Mouse (Mus musculus) adrenal gland, postnatal 25 days (tissue): ENCODE measurements around the gene Nfix. TPM values are rescaled to one million over a fixed set of nuclear protein-coding genes. Genes with fewer than 3 reads are reported as not detected.
"Not testable (repeated sequence)": the region's sequence is repeated elsewhere in the genome, so short reads cannot be mapped to it uniquely, and the experiment has no call there.

Experiments used
- DNase-seq: peaks from one replicate; pipeline ENCODE4 v3.0.0; 2021; ENCODE audit warnings: mixed read lengths
- total RNA-seq: library from RNA; stranded (reverse); gene quantifications from 2 replicates; pipeline ENCODE4 v1.2.3, GENCODE M21; 2021

Nfix gene
- total RNA-seq, 1 experiment from 2014 or later = 111 TPM

DNA sequence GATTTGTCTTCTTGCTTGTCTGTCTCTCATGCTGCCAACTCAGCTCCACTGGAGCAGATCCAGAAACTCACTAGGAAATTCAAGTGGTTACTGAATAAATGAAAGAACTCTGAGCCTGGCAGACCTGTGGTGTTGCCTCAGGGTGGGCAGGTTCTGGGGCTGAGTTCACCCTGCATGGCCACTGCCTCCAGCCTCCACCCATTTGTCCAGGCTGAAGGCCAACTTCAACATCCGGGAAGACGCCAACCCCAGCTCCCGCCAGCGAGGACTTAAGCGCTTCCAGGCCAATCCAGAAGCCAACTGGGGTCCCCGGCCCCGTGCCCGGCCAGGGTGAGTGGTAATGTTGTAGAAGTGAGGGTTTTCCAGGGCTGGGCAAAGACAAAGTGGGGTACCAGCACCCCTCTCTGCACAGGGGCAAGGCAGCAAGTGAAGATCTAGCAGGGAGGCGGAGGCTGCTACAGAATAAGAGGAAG lies 101.2 kb downstream of the Nfix start:
- peak; percentile 45 for DNase-seq

DNA sequence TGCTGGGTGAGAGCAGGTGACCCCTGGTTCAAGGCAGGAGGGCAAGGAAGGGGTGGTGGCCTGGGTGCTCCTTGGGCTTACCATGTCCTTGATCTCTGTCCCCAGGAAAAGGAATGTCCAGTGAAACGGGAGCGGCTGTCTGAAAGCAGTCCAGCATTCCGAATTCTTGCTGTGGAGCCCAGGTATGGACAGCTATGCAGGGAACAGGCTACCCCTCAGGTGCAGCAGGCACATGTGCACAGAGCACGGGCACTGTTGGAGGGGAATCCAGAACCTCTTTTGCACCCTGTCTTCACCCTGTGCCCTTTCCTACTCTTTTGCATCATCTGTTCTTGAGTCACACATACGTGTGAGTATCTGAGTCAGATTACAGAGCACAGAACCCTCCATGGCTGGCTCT lies 101.9 kb downstream of the Nfix start:
- DNase-seq = no peak

DNA sequence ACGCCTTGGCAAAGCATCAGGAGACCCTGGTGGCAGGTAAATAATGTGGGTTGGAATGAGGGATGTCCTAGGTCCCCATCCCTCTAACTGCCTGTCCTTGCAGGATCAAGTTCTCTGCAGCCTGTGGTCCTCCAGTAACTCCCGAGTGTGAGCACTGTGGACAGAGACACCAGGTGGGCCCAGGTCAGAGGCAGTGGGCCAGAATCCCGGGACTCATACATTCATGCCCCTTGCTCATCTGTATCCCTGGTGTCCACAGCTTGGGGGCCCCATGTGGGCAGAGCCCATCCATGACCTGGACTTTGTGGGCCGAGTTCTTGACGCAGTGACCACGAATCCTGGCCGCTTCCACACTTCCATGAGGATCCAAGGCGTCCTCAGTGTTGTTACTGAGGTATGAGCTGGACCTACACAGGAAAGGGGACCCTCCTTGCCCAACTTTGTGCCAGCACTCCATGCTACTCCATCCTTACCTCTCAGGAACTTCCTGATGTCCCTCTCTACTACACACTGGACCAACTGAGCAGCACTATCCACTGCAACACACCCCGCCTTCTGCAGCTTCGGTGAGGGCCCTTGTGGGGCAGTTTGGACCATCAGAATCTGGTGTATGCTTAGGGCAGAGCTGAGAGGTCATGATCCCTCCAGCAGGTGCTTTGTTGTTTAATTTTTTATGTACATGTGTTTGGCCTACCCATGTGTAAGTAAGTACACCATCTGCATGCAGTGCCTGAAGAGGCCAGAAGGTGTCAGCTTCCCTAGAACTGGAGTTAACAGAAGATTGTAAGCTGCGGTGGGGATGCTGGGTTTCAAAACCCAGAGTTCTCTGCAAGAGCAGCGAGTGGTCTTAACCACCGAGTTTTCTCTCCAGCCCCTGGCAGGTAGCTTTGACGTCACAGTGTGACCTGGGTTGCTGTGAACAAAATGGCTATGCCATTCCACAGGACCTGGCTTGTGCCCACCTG lies 102.7 kb downstream of the Nfix start:
- DNase-seq = no peak

DNA sequence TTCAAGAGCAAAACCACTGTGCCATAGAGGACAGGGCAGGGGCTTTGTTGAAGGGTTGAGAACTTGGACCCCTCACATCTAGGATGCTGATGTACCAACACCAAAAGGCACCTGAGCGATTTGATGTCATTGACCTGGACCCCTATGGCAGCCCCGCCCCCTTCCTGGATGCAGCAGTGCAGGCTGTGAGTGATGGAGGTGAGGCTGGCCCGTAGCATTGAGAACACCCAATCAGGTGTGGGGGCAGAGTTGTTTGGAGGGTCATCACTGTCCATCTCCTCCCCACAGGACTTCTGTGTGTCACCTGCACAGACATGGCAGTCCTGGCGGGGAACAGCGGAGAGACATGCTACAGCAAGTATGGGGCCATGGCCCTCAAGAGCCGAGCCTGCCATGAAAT lies 105.0 kb downstream of the Nfix start:
- DNase-seq = no peak

DNA sequence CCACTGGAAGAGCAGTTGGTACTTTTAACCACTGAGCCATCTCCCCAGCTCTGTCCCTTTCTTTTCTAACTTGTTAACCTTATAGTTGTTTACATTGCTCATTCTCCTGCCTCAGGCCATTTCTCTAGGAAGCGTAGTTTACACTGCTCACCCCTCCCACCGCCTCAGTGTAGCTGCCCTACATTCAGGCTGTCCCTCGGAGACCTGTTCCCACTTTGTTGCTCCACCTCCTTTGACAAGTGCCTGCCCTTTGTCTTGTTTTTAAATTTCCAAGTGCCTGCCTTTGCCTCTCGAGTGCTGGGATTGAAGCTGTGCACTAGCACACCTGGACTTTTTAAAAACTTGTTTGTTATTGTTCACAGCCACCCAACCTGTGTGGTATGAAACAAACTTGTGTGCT lies 106.8 kb downstream of the Nfix start:
- DNase-seq = no peak

DNA sequence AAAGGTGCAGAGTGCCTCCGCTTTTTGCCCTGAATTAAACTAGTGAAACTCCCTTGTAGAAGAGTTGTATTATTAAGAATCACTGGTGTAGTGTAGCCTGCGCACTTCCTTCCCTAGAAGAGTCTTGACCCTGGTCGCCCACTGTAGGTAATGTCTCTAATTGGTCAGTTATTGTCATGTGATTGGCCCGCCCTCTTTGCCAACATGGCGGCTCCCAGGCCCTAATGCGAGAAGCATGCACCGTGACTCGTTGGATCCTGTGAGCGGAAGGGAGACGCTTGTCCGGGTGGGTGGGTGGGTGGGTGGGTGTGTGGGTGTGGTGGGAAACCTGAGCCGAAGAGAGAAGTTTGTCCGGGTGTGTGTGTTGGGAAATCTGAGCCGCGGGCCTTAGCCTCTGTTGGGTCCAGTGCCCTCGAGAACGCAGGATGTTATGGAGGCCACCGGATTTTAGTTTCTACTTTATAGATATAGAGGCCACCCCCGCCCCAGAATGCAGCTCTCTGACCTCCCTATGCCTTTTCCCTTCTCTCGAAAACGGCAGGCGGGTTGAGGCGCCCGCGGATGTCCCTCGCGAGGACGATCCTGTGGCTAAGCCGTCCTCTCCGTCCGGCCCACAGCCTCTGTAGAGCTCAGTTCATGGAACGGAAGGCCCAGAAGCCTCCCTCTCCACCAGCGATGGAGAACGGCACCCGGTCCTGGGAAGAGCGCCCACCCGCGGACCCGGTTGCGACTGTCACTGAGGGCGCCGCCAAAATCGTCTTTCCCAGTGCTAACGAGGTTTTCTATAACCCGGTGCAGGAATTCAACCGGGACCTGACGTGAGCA lies 110.8 kb downstream of the Nfix start:
- peak; percentile 82 for DNase-seq

DNA sequence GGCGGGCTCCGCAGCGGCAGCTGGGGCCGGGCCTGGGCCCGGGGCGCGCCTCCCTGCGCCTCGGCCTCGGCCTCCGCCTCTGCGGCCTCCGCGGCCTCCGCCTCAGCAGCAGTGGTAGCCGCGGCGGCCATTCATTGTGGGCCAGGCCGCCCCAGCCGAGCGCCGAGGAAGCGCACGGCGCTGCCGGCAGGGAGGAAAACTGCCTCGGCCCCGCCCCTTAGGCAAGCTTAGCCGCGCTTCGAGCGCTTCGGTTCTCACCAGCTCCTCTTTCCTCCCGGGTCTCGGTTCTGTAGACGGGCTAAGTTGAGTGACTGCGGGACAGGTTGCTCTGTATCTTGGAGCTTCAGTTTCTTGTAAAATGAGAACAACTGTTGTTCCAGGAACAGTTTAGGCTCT lies 112.4 kb downstream of the Nfix start, which contains the start of gene Nacc1:
Gene Nacc1, minus strand, starts transcription at position 158 of the 396 bp plus-strand sequence.
- DNase-seq = peak; percentile 90

DNA sequence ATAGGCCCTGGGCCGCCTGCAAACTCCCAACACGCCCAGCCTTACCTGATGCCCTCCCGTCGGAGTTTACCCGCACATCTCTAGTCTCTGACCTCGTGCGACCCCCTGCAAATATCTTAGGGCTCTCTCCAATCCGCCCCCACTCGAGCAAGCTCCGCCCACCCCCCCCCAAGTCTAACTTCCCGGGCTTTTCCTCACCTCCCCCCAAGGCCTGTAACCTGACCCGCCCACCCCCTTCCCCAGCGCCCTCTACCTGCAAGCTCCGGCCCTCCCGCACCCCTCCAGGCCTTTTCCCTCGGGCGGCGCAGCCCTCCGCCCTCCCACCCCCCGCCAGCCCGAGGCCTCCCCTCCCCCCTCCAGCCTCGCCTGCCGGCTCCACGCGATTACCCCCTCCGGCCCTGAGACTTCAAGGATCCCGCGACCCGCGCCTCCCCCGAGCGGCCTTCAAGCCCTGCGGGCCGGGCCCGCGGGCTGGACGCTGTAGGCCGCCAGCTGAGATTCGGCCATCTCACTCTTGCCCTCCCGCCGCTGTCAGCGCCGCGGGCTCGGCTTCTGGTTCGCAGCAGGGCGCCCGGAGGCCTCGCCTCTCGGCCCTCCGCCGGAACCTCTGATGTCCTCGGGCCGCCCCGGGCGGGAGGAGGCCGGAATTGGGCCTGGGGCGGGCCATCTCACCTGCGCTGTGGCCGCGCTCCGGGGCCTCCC lies 113.0 kb downstream of the Nfix start:
- DNase-seq = no peak

DNA sequence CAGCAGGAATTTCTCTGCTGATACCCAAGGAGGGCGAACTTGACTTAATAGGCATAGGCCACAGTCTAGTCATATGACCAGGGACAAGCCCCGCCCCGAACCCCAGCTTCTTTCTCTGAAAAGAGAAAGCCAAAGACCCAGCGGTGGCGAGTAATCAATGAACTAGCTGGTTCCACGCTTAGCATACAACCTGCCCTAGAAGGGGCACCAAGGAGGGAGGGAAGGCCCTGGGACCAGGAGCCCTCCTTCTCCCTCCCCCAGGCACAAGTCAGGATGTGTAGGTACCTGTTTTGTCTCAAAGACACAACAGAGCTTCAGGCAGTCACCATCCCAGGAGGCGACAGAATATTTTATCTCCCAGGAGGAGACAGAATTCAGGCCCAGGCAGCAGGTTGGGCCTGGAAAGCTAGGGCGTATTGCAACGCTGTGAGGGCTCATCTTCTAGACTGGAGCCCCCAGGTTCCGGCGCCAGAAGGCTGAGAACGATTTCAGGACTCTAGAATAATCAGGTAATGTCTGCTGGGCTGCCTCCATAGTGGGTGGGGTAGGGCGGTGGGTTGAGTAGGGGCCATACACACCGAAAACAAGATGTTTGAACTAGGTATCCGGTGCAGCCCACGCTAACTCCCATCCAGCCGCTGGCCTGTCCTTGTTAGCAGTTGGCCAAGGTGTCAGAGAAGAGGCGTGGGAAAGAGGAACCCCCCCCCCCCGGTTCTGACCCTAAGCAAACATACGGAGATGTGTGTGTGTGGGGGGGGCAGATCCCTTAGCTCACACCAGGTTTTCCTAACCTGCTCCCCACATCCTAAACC lies 113.7 kb downstream of the Nfix start, which contains the start of gene Trmt1:
Gene Trmt1, plus strand, starts transcription at position 117 of the 812 bp plus-strand sequence.
- no peak for DNase-seq

DNA sequence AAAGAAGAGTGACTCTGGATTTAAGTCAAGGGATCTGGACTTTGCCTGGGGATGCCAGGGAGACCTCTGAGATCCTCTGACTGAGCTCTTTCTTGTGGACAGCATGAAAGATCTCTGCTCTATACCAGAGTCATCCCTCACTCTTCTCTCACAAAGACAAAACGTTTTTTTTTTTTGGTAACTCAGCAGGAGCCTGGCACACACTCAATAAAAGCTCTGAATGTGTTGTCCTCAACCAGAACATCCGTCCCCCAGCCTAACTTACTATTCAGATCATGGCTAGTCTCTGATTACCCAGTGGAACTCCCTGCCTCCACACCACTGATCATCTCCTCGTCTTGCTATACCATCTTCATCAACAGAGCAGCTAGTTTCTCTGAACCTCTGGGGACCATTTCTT lies 115.6 kb downstream of the Nfix start:
- no peak for DNase-seq

DNA sequence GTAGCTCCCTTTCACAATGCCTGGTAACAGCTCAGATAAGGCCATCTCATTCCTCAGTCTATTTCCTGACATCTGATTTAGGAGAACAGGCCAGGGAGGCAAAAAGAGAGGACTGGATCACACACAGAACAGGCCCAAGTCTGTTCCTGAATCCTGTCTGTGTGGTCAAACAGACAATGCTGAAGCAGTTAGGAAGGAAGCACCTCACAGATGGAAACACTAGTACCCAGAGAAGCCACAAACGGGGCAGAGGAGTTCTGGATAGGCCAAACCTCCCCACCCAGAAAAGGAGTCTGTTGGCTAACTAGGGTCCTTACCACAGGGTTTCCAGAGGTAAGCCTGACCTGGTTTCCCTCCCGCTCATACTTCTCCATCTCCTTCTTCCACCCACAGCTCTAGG lies 117.9 kb downstream of the Nfix start:
- no peak for DNase-seq

DNA sequence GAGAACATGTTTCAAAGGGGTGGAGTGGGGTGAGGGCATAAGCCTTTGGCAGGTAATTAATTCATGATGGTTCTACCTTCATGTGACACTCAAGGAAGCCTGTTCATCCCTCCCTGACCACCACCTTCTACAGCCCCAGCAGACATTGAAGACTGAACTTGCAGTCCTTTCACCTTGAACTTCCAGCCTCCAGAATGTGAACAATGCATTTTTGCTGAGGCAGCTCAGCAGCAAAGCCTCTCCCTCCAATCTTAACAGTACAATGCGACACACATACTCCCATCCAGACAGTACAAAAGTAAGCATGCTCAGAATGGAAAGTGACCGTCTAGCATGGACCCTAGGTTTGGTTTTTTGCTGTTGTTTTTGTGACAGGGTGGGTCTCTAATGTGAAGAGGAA lies 118.7 kb downstream of the Nfix start:
- no peak for DNase-seq

DNA sequence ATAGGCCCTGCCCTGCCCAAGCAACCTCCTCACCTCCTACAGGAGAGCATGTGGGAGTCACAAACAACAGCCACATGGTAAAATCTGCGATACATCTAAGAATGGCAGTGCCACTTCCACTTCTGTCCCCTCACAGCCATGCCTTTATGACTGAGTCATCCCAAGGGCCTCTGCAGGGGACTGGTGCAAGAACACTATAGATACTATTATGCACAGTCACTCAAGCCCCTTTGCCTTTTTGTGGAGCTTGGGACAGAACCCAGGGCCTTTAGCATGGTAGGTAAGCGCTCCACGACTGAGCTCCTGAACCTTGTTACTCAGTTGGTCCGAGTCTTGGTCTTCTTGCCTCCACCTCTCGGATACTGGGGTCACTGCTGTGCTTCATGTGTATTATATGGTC lies 122.8 kb downstream of the Nfix start:
- no peak for DNase-seq

DNA sequence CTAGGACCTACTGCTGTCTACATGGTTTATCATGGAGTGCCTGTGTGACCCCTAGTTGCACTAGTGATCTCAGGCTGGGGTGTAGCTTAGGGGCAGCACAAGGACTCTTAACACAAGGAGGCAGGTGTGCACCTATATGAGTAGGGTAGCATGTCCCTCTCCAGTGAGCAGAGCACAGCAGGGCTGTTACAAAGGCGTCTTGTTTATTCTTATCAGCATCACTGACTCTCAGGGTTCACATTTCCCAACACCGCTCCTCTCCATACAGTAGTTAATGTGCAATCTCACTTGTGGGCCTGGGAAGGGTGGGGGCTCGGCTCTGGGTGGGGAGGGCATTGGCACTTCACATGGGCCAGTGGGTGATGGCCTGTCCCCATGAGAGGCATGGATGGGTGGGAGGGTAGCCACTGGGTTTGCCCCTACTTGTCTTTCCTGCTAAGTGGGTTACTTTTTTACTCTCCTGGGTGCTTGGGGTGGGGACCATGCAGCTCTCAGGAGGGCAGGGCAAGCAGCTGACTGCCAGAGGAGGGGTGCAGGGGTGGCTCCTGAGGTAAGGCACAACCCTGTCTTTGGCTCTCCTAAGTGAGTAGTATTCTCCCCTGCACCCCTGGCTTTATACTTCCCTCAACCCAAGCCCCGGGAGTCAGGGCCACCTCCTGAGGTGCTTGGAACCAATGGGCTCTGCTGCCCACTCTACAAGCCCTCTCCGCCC lies 129.7 kb downstream of the Nfix start:
- not testable (repeated sequence) for DNase-seq

DNA sequence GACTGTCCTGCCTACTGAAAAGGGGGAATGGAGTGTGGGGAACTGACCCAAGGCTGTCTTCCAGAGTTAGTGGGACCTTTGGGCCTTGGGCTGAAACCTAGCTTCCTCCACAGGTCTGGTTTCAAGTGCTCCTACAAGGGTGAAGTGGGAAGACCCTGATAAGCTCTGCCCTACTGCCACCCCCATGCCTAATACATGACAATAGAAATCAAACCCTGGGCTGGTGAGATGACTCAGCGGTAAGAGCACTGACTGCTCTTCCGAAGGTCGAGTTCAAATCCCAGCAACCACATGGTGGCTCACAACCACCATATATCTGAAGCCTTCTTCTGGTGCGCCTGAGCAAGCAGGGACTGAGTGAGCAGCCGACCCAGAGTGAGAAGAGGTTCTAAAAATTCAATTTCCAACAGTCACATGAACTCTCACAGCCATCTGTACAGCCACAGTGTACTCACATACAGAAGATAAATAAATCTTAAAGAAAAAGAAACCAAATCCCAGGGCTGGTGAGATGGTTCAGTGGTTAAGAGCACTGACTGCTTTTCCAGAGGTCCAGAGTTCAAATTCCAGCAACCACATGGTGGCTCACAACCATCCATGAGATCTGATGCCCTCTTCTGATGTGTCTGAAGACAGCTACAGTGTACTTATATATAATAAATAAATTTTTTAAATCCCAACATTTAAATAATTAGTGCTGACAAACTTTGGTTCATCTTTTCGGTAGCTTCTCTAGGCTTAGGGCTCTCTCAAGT lies 131.2 kb downstream of the Nfix start:
- DNase-seq = no peak

DNA sequence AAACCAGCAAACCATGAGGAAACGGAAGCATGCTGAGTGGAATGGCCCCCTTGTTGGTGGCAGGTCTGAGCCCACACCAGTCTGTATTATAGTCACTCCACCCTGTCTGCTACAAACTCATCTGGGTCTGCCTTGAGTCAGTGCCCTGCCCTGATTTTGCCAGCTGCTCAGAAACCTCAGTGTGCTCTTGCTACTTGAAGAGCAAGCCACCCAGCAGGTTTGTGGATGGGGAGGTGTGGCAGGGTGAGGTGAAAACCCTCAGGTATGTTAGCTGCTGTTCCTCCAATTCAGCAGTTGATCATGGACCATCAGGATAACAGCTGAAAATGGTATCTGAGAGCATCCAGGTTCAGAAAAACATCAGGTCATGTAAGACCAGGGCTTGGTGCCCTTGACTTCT lies 132.1 kb downstream of the Nfix start:
- no peak for DNase-seq

DNA sequence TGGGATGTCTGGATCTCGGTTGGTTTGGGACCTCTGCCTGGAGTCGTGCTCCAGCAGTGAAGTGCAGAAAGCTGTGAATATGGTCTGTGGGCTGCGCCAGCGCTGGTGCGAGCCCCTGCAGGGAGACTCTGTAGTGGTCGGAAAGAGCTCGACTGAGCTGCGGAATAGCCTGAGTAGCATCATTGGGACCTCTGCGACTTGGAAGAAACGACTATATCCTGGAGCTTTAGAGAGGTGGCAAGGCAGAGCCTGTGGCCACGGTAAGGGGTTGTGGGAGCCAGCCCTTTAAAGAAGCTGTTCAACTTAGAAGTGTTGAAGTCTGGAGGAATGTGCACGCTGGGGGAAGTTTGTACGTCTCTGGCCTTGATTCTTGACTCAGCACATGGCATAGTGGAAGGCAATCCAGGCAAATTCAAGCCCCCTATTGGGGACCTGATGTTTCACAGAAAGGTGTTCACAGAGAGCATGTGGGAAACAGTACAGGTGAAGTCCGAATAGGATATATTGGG lies 134.7 kb downstream of the Nfix start:
- peak; percentile 21 for DNase-seq

DNA sequence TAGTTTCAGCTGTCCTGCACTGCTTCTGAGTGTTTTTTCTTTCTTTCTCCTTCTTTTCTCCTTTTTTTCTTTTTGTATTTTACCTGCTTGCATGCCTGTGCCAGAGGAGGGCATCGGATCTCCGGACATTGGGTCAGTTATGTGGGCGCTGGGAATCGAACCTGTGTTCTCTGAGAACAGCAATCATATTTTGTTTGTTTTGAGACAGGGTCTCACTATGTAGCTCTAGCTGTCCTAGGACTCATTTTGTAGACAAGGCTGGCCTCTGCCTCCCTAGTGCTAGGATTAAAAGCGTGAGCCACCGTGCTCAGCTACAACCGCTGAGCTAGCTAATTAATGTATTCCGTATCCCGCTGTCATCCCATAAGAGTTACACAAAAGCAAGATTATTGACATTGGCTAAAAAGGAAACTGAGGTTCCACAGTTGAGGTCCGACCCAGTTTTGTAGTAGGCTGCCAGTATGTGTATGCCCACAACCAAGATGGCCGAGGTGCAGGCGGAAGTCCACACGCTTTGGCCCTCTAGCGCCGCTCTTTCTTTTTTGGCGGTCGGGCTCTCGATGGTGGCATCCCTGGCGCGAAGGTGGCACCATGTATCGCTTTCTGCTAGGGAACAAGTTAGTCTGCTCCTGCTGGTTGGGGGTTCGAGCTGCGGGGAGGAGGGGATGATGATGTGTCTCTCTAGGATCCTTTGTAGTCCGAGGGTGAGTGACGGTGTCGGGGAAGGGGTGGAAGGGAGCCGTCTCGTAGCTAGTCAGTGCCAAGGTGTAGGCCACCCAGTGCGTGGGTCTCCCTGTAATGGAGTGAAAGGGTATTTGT lies 135.4 kb downstream of the Nfix start:
- peak; percentile 77 for DNase-seq
